Mouse (Mus musculus) spleen, postnatal 14 days (tissue): ENCODE measurements around the gene Six3.

Experiments
- DNase-seq, 2 experiments: peaks; one replicate each; pipeline ENCODE4 v3.0.0; 2021 to 2022; ENCODE audit warnings: low spot score in 2 of 2

Gene Six3

GRCm38 (mm10) chr17:85624981-85625940, 11.9 kb downstream of the Six3 start:
- DNase-seq: no peak

GRCm38 (mm10) chr17:85626091-85626860, 12.9 kb downstream of the Six3 start:
- DNase-seq: no peak

GRCm38 (mm10) chr17:85627751-85628150, 14.3 kb downstream of the Six3 start:
- DNase-seq: no peak

- DNase-seq: no peak
These were observed 15.4 kb downstream of the Six3 start for GRCm38 (mm10) chr17:85628811-85629210.

GRCm38 (mm10) chr17:85629396-85629795, 16.0 kb downstream of the Six3 start:
- DNase-seq: no peak

- no peak for DNase-seq
These were observed 17.1 kb downstream of the Six3 start for GRCm38 (mm10) chr17:85630296-85631050.

GRCm38 (mm10) chr17:85631106-85631505, 17.7 kb downstream of the Six3 start:
- DNase-seq: no peak

GRCm38 (mm10) chr17:85633619-85634018, 20.2 kb downstream of the Six3 start:
- DNase-seq: peak in 1 of 2 experiments; percentile 51

- DNase-seq: no peak
These were observed 24.5 kb downstream of the Six3 start for GRCm38 (mm10) chr17:85637876-85638275.

- no peak for DNase-seq
These were observed 31.9 kb downstream of the Six3 start for GRCm38 (mm10) chr17:85645312-85645711.

- peak in 1 of 2 experiments; percentile 5 for DNase-seq
These were observed 32.6 kb downstream of the Six3 start for GRCm38 (mm10) chr17:85645718-85646665.

- no peak for DNase-seq
These were observed 46.6 kb downstream of the Six3 start for GRCm38 (mm10) chr17:85660016-85660415.

- no peak for DNase-seq
These were observed 48.1 kb downstream of the Six3 start for GRCm38 (mm10) chr17:85661521-85661920.

GRCm38 (mm10) chr17:85664202-85664601, 50.8 kb downstream of the Six3 start:
- no peak for DNase-seq

GRCm38 (mm10) chr17:85664618-85665320, 51.4 kb downstream of the Six3 start:
- no peak for DNase-seq
